Mouse (Mus musculus) urinary bladder, postnatal 14 days (tissue): Measurements from ENCODE around the gene Rapgef5.
A peak's percentile ranks its signal among the peaks of the same experiment; 100 is the strongest.
"Not testable (repeated sequence)": the region's sequence is repeated elsewhere in the genome, so short reads cannot be mapped to it uniquely, and the experiment has no call there.

ENCODE experiments used
- DNase-seq: peaks from one replicate; pipeline ENCODE4 v3.0.0; 2021; ENCODE audit warnings: low spot score

The Rapgef5 gene

GRCm38 (mm10) chr12:117770211-117770610, 253.9 kb downstream of the Rapgef5 start:
- no peak for DNase-seq

GRCm38 (mm10) chr12:117771156-117771555, 254.9 kb downstream of the Rapgef5 start:
- DNase-seq, result no peak

- peak; percentile 71 for DNase-seq
Observed at GRCm38 (mm10) chr12:117772638-117773037, 256.4 kb downstream of the Rapgef5 start.

GRCm38 (mm10) chr12:117776841-117777240, 260.6 kb downstream of the Rapgef5 start:
- DNase-seq, result no peak

GRCm38 (mm10) chr12:117781360-117781759, 265.1 kb downstream of the Rapgef5 start:
- DNase-seq, result no peak

- no peak for DNase-seq
Observed at GRCm38 (mm10) chr12:117783426-117783825, 267.1 kb downstream of the Rapgef5 start.

- no peak for DNase-seq
Observed at GRCm38 (mm10) chr12:117786621-117787020, 270.3 kb downstream of the Rapgef5 start.

- no peak for DNase-seq
Observed at GRCm38 (mm10) chr12:117788513-117789011, 272.3 kb downstream of the Rapgef5 start.

GRCm38 (mm10) chr12:117789017-117789416, 272.7 kb downstream of the Rapgef5 start:
- no peak for DNase-seq

- DNase-seq, result no peak
Observed at GRCm38 (mm10) chr12:117795303-117795702, 279.0 kb downstream of the Rapgef5 start.

GRCm38 (mm10) chr12:117803989-117804388, 287.7 kb downstream of the Rapgef5 start, which contains the start of gene Cdca7l:
TSS of gene Cdca7l (plus strand) at chr12:117804289.
- not testable (repeated sequence) for DNase-seq

GRCm38 (mm10) chr12:117805576-117805975, 289.3 kb downstream of the Rapgef5 start:
- no peak for DNase-seq

- no peak for DNase-seq
Observed at GRCm38 (mm10) chr12:117806007-117806451, 289.8 kb downstream of the Rapgef5 start.

- no peak for DNase-seq
Observed at GRCm38 (mm10) chr12:117806470-117806869, 290.2 kb downstream of the Rapgef5 start.

- no peak for DNase-seq
Observed at GRCm38 (mm10) chr12:117807637-117808036, 291.4 kb downstream of the Rapgef5 start.

- DNase-seq, result no peak
Observed at GRCm38 (mm10) chr12:117808355-117809326, 292.4 kb downstream of the Rapgef5 start.
